Mouse (Mus musculus): ENCODE measurements at regions not wholly inside any gene's neighbourhood (a gene's known extent, or its start where the extent isn't known, plus 50 kb on each side); places are given as distances from the start of the nearest gene placed in this dataset.

DNA sequence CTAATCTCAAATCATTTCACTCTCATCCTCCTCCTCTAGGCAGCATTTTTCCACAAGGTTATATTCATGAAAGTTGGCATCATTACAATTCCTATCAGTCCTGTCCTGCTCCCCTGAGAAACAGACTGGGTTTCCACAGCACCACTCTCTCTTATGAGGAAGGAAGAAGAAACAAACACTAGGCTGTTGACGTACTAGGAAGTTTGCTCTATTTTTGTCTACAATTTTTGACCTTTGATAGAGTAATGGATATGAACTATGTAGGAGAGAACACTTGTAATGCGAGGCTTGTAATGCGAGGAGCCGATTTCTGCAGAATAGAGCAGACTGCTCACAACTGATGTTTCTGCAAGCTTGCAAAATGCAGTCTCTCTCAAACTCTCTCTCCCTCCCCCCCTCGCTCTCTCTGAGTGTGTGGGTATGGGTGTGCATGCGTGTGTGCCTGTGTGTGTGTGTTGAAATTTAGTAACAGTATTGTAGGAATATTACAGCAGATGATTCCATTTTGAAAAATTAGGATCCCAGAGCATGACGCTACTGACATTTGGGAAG is 247.0 kb upstream of the Klf6 start:
- TF ChIP-seq CTCF (IDR thresholded peaks at IDR 0.05; ENCODE audit: extremely low read depth, insufficient read depth, insufficient read length, insufficient replicate concordance): no peak
- no peak for TF ChIP-seq POLR2A (IDR thresholded peaks at IDR 0.05; ENCODE audit: low read depth, low read length)
- Histone ChIP-seq H3K27ac (ENCODE audit: insufficient read depth, low read length) (no peak overlapping the region), H3K4me1 (ENCODE audit: control insufficient read depth, insufficient read depth, insufficient read length) (0 out of 2 replicates have a peak, but pooled peaks cover 2% of the 10 kb centered on the region), H3K4me3 (ENCODE audit: extremely low read depth, insufficient read depth, insufficient read length) (no peak overlapping the region), H3K36me3 (ENCODE audit: control insufficient read depth, insufficient read depth, low read length) (no peaks in the 10 kb centered on the region), H3K27me3 (ENCODE audit: control insufficient read depth, insufficient read depth, low read length) (no peaks in the 10 kb centered on the region)
- no peak for DNase-seq (ENCODE audit: low read depth in 1 of 2, low spot score in 2 of 2)
- 61% methylated on average over 7 of the region's 7 CpGs for WGBS

GRCm38 (mm10) chr13:5614833-5615232 is 246.4 kb upstream of the Klf6 start:
- 0 out of 2 replicates have a peak, but pooled peaks cover 2% of the 10 kb centered on the region for H3K4me1 ChIP-seq (ENCODE audit: control insufficient read depth, insufficient read depth, insufficient read length)
- no peaks in the 10 kb centered on the region for H3K36me3 ChIP-seq (ENCODE audit: control insufficient read depth, insufficient read depth, low read length)
- no peak for DNase-seq (ENCODE audit: low read depth in 1 of 2, low spot score in 2 of 2)
- no peak overlapping the region for H3K27ac ChIP-seq (ENCODE audit: insufficient read depth, low read length)
- no peaks in the 10 kb centered on the region for H3K27me3 ChIP-seq (ENCODE audit: control insufficient read depth, insufficient read depth, low read length)
- 32% methylated on average over 5 of the region's 5 CpGs for WGBS
- H3K4me3 ChIP-seq (ENCODE audit: extremely low read depth, insufficient read depth, insufficient read length): no peak overlapping the region
- TF ChIP-seq POLR2A (IDR thresholded peaks at IDR 0.05; ENCODE audit: low read depth, low read length): no peak
- TF ChIP-seq CTCF (IDR thresholded peaks at IDR 0.05; ENCODE audit: extremely low read depth, insufficient read depth, insufficient read length, insufficient replicate concordance): no peak

- no peak overlapping the region for H3K4me3 ChIP-seq (ENCODE audit: extremely low read depth, insufficient read depth, insufficient read length)
- no peak for DNase-seq (ENCODE audit: low read depth in 1 of 2, low spot score in 2 of 2)
- 0 out of 2 replicates have a peak, but pooled peaks cover 2% of the 10 kb centered on the region for H3K4me1 ChIP-seq (ENCODE audit: control insufficient read depth, insufficient read depth, insufficient read length)
- 86% methylated on average over 3 of the region's 3 CpGs for WGBS
- H3K27ac ChIP-seq (ENCODE audit: insufficient read depth, low read length): no peak overlapping the region
- no peaks in the 10 kb centered on the region for H3K27me3 ChIP-seq (ENCODE audit: control insufficient read depth, insufficient read depth, low read length)
- H3K36me3 ChIP-seq (ENCODE audit: control insufficient read depth, insufficient read depth, low read length): no peaks in the 10 kb centered on the region
- TF ChIP-seq POLR2A (IDR thresholded peaks at IDR 0.05; ENCODE audit: low read depth, low read length) (no peak), CTCF (IDR thresholded peaks at IDR 0.05; ENCODE audit: extremely low read depth, insufficient read depth, insufficient read length, insufficient replicate concordance) (no peak)
Measured at GRCm38 (mm10) chr13:5615327-5615726, 246.0 kb upstream of the Klf6 start.

GRCm38 (mm10) chr13:5628124-5628523 is 233.2 kb upstream of the Klf6 start:
- H3K4me3 ChIP-seq (ENCODE audit: extremely low read depth, insufficient read depth, insufficient read length): no peak overlapping the region
- H3K27me3 ChIP-seq (ENCODE audit: control insufficient read depth, insufficient read depth, low read length): no peaks in the 10 kb centered on the region
- no peak for TF ChIP-seq POLR2A (IDR thresholded peaks at IDR 0.05; ENCODE audit: low read depth, low read length)
- TF ChIP-seq CTCF (IDR thresholded peaks at IDR 0.05; ENCODE audit: extremely low read depth, insufficient read depth, insufficient read length, insufficient replicate concordance): no peak
- H3K36me3 ChIP-seq (ENCODE audit: control insufficient read depth, insufficient read depth, low read length): no peaks in the 10 kb centered on the region
- H3K27ac ChIP-seq (ENCODE audit: insufficient read depth, low read length): no peak overlapping the region
- DNase-seq (ENCODE audit: low read depth in 1 of 2, low spot score in 2 of 2): no peak
- H3K4me1 ChIP-seq (ENCODE audit: control insufficient read depth, insufficient read depth, insufficient read length): no peaks in the 10 kb centered on the region
- 73% methylated on average over 2 of the region's 2 CpGs for WGBS

GRCm38 (mm10) chr13:5634960-5635359 is 226.3 kb upstream of the Klf6 start:
- WGBS: 32% methylated on average over 2 of the region's 2 CpGs
- TF ChIP-seq CTCF (IDR thresholded peaks at IDR 0.05; ENCODE audit: extremely low read depth, insufficient read depth, insufficient read length, insufficient replicate concordance): no peak
- no peak for TF ChIP-seq POLR2A (IDR thresholded peaks at IDR 0.05; ENCODE audit: low read depth, low read length)
- DNase-seq (ENCODE audit: low read depth in 1 of 2, low spot score in 2 of 2): no peak

GRCm38 (mm10) chr13:5641743-5642510 is 219.4 kb upstream of the Klf6 start:
- no peaks in the 10 kb centered on the region for H3K4me1 ChIP-seq (ENCODE audit: control insufficient read depth, insufficient read depth, insufficient read length)
- no peak for DNase-seq (ENCODE audit: low read depth in 1 of 2, low spot score in 2 of 2)
- WGBS: 91% methylated on average over 7 of the region's 7 CpGs
- H3K36me3 ChIP-seq (ENCODE audit: control insufficient read depth, insufficient read depth, low read length): no peaks in the 10 kb centered on the region
- no peak overlapping the region for H3K4me3 ChIP-seq (ENCODE audit: extremely low read depth, insufficient read depth, insufficient read length)
- TF ChIP-seq POLR2A (IDR thresholded peaks at IDR 0.05; ENCODE audit: low read depth, low read length): no peak
- TF ChIP-seq CTCF (IDR thresholded peaks at IDR 0.05; ENCODE audit: extremely low read depth, insufficient read depth, insufficient read length, insufficient replicate concordance): no peak
- H3K27ac ChIP-seq (ENCODE audit: insufficient read depth, low read length): no peak overlapping the region
- H3K27me3 ChIP-seq (ENCODE audit: control insufficient read depth, insufficient read depth, low read length): no peaks in the 10 kb centered on the region

More at GRCm38 (mm10) chr13:5634960-5635359, 226.3 kb upstream of the Klf6 start:
- H3K27me3 ChIP-seq (ENCODE audit: control insufficient read depth, insufficient read depth, low read length): no peaks in the 10 kb centered on the region
- no peak overlapping the region for H3K27ac ChIP-seq (ENCODE audit: insufficient read depth, low read length)
- H3K36me3 ChIP-seq (ENCODE audit: control insufficient read depth, insufficient read depth, low read length): no peaks in the 10 kb centered on the region
- no peak overlapping the region for H3K4me3 ChIP-seq (ENCODE audit: extremely low read depth, insufficient read depth, insufficient read length)
- no peaks in the 10 kb centered on the region for H3K4me1 ChIP-seq (ENCODE audit: control insufficient read depth, insufficient read depth, insufficient read length)

DNA sequence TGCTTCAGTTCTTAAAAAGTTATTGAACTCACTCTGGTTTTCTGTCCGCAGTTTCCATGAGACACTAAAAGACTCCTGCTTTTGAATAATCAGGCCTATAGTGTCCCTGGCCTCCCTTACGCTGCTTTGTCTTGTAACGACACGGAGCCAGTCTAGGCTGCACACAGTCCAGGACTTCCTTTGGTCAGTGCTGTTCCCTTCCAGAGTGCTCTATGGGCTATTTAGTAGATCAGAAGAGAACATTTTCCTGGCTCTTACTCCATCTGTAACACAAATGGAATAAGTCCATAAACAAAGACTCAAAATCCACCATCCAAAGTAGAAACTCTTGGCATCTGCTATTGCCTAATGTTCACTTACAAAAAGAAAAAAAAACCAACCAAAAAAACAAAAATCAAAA is 213.0 kb upstream of the Klf6 start:
- TF ChIP-seq POLR2A (IDR thresholded peaks at IDR 0.05; ENCODE audit: low read depth, low read length) (no peak), CTCF (IDR thresholded peaks at IDR 0.05; ENCODE audit: extremely low read depth, insufficient read depth, insufficient read length, insufficient replicate concordance) (no peak)
- WGBS: 93% methylated on average over 4 of the region's 4 CpGs
- no peaks in the 10 kb centered on the region for H3K4me1 ChIP-seq (ENCODE audit: control insufficient read depth, insufficient read depth, insufficient read length)
- no peaks in the 10 kb centered on the region for H3K27me3 ChIP-seq (ENCODE audit: control insufficient read depth, insufficient read depth, low read length)
- DNase-seq (ENCODE audit: low read depth in 1 of 2, low spot score in 2 of 2): no peak
- no peak overlapping the region for H3K27ac ChIP-seq (ENCODE audit: insufficient read depth, low read length)
- no peaks in the 10 kb centered on the region for H3K36me3 ChIP-seq (ENCODE audit: control insufficient read depth, insufficient read depth, low read length)
- H3K4me3 ChIP-seq (ENCODE audit: extremely low read depth, insufficient read depth, insufficient read length): no peak overlapping the region
